Mouse (Mus musculus) limb, embryonic 15.5 days (tissue): ENCODE measurements around the gene Chek2. TPM values are rescaled to one million over a fixed set of nuclear protein-coding genes. Genes with fewer than 3 reads are reported as not detected.

ENCODE experiments used
- ATAC-seq: fragments of 200-750 bp; cut with Nextera tagmentation; 2 replicates; pipeline ENCODE4 v1.8.0; 2017; ENCODE audit warnings: low read depth, moderate TSS enrichment; ENCODE audit not compliant: insufficient number of reproducible peaks, low FRiP score, low TSS enrichment
- H3K27ac ChIP-seq: fragments of 300-500 bp; sonication (generic); 2 replicates; pipeline ENCODE4 v1.5.1; 2015; ENCODE audit warnings: moderate library complexity, mild to moderate bottlenecking, inconsistent platforms
- H3K27me3 ChIP-seq: fragments of 300-500 bp; sonication (generic); 2 replicates; pipeline ENCODE4 v1.6.1; 2015; ENCODE audit warnings: inconsistent platforms
- H3K36me3 ChIP-seq: fragments of 300-500 bp; sonication (generic); 2 replicates; pipeline ENCODE4 v1.6.1; 2015; ENCODE audit warnings: inconsistent platforms
- H3K4me1 ChIP-seq: fragments of 300-500 bp; sonication (generic); 2 replicates; pipeline ENCODE4 v1.6.1; 2015; ENCODE audit warnings: inconsistent platforms
- H3K4me2 ChIP-seq: fragments of 300-500 bp; sonication (generic); 2 replicates; pipeline ENCODE4 v1.6.1; 2015; ENCODE audit warnings: mild to moderate bottlenecking, inconsistent platforms
- H3K4me3 ChIP-seq: fragments of 300-500 bp; sonication (generic); 2 replicates; pipeline ENCODE4 v1.5.1; 2015; ENCODE audit warnings: mild to moderate bottlenecking, inconsistent platforms
- H3K9ac ChIP-seq: fragments of 300-500 bp; sonication (generic); 2 replicates; pipeline ENCODE4 v1.6.1; 2015; ENCODE audit warnings: inconsistent platforms
- H3K9me3 ChIP-seq: fragments of 300-500 bp; sonication (generic); 2 replicates; pipeline ENCODE4 v1.6.1; 2016; ENCODE audit warnings: inconsistent platforms
- WGBS: fragments of 180-500 bp; shearing (Covaris S2); methylation state at CpG from one replicate; pipeline ENCODE4 v1.1.7; 2015; 5-methylcytosine and 5-hydroxymethylcytosine counted together
- polyA plus RNA-seq: library from polyadenylated mRNA; unstranded; fragments of >200 nt; fragmentation: Nextera tagmentation; extraction: Ambion mirVana; gene quantifications from 2 replicates; pipeline ENCODE4 v1.2.1, GENCODE M21; 2015

The Chek2 gene
- polyA plus RNA-seq, 1 experiment from 2014 or later: 20.0 TPM

DNA sequence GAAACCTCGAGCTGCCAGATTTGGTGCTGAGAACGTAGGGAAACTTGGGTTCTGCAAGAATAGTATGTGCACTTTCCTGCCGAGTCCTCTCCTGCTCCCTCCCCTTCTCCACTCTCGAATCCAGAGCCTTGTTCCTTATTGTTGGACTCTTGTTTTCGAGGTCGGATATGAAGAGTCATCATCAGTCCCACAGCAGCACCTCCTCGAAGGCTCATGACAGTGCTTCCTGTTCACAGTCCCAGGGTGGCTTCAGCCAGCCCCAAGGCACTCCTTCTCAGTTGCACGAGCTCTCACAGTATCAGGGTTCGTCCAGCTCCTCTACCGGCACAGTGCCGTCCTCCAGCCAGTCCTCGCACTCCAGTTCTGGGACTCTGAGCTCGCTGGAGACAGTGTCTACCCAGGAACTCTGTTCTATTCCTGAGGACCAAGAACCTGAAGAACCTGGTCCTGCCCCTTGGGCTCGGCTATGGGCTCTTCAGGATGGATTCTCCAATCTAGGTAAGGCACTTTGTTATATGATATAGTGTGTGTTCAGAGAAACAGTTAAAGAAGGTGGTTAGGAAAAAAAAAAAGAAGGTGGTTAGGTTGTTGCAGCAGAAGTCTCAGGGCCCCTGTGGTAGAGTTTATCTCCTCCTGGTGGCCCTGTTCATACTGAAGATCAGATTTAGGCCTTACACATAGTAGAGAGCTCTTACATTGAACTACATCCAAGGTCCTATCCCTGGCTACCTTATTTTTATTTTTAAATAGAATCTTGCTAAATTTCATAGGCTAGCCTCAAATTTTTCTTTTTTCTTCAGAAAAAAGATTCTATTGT, 1.5 kb downstream of the Chek2 start:
- no peaks in the 10 kb centered on the region for H3K27me3 ChIP-seq
- no peak for ATAC-seq
- H3K9ac ChIP-seq: no peak overlapping the region
- 0 out of 2 replicates have a peak, but pooled peaks cover 8% of the 10 kb centered on the region for H3K36me3 ChIP-seq
- no peak overlapping the region for H3K4me2 ChIP-seq
- no peak overlapping the region for H3K4me3 ChIP-seq
- 92% methylated on average over 14 of the region's 14 CpGs for WGBS
- H3K27ac ChIP-seq: no peak overlapping the region
- peaks cover 12% of the 10 kb centered on the region for H3K4me1 ChIP-seq
- no peaks in the 10 kb centered on the region for H3K9me3 ChIP-seq

DNA sequence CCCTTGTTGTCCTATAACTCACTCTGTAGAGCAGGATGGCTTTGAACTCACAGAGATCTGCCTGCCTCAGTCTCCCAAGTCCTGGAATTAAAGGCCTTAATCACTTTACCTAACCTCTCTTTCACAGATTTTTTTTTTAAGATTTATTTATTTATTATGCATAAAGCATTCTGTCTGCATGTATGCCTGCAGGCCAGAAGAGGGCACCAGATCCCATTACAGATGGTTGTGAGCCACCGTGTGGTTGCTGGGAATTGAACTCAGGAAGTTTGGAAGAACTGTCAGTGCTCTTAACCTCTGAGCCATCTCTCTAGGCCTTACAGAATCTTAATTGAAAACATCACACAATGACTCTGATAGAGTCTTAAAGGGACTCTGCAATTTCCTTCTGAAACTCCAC, 13.2 kb downstream of the Chek2 start:
- no peak overlapping the region for H3K4me2 ChIP-seq
- H3K9ac ChIP-seq: no peak overlapping the region
- H3K27ac ChIP-seq: no peak overlapping the region
- no peaks in the 10 kb centered on the region for H3K9me3 ChIP-seq
- no peak for ATAC-seq
- H3K4me3 ChIP-seq: no peak overlapping the region
- H3K36me3 ChIP-seq: peaks cover 9% of the 10 kb centered on the region; the same call in 1 of the 2 replicates
- no peaks in the 10 kb centered on the region for H3K4me1 ChIP-seq
- 80% methylated on average over 1 of the region's 1 CpGs for WGBS
- H3K27me3 ChIP-seq: no peaks in the 10 kb centered on the region

DNA sequence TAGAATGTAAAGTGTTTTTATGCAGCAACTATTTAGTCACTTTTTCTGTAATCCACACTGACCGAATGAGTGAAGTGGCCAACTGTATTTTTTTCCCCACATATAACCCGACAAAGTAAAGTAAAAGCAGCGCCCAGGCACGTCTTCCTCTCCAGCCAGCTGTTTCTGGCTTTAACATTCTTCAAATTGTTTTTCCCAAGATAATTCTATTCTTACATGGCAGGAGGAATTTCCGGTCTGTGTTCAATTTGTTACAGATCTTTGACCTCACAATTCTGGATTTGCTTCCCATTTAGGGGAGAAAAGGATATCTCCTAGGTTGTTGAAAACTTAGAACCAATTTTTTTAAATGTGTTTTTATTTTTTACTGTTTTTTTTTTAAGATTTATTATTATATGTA, 17.3 kb downstream of the Chek2 start:
- no peaks in the 10 kb centered on the region for H3K9me3 ChIP-seq
- H3K4me3 ChIP-seq: no peak overlapping the region
- H3K4me1 ChIP-seq: 0 out of 2 replicates have a peak, but pooled peaks cover 3% of the 10 kb centered on the region
- ATAC-seq: no peak
- H3K27ac ChIP-seq: no peak overlapping the region
- H3K36me3 ChIP-seq: peaks cover 7% of the 10 kb centered on the region; the same call in 1 of the 2 replicates
- no peak overlapping the region for H3K9ac ChIP-seq
- H3K27me3 ChIP-seq: no peaks in the 10 kb centered on the region
- no peak overlapping the region for H3K4me2 ChIP-seq
- WGBS: 45% methylated on average over 5 of the region's 5 CpGs

DNA sequence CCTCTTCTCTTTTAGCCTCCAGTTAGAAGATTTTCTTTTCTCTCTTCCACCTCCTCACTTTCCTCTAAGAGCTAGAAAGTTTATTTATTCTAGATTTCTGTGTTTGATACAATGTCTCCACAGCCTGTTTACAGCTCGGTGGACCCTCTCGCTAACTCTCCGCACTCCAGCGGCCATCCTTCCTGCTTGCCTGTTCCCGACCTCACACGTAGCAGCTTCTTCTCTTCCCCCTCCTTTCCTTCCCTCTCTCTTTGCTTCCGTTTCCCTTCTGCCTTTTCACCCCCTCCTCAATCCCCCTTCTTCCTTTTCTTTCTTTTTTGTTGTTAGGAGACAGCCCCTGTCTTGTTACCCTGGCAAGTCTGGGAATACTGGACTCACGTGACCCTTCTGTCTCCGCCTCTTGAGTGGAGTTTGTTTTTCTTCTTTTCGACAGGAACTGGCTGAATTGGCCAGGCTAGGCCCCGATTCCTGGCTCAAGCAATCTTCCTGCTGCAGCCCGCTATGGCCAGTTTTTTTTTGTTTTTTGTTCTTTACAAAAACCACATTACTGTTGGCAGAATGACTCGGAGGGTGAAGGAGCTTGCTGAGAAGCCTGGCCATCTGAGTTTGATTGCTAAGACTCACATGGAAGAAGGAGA, 19.4 kb downstream of the Chek2 start:
- H3K27me3 ChIP-seq: no peaks in the 10 kb centered on the region
- H3K9ac ChIP-seq: no peak overlapping the region
- peaks cover 15% of the 10 kb centered on the region; the same call in 1 of the 2 replicates for H3K36me3 ChIP-seq
- peak overlapping the region; percentile 72 for H3K27ac ChIP-seq
- no peaks in the 10 kb centered on the region for H3K9me3 ChIP-seq
- H3K4me1 ChIP-seq: 0 out of 2 replicates have a peak, but pooled peaks cover 3% of the 10 kb centered on the region
- no peak overlapping the region for H3K4me2 ChIP-seq
- H3K4me3 ChIP-seq: 0 out of 2 replicates have a peak overlapping the region, but pooled peaks have one; percentile 2
- 56% methylated on average over 13 of the region's 13 CpGs for WGBS
- no peak for ATAC-seq

DNA sequence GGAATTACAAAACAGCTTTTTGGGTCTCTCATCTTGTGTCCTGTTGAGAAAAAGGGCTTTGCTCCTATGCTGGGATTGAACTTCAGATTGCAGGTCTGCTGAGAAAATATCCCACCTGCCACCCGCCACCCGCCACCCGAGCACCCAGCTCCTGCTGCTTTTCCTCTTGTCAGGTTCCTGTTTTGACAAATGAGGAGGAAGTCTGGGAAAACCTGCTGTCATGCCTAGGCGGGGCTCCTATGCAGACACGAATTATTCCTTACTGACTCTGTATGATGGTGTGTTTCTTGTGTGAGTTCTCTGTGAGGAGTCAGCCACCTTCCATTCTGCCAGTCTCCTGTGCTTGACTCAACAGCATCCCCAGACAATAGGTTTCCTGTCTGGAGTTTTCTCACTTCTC, 20.7 kb downstream of the Chek2 start:
- no peaks in the 10 kb centered on the region for H3K9me3 ChIP-seq
- no peak overlapping the region for H3K27ac ChIP-seq
- no peak for ATAC-seq
- 0 out of 2 replicates have a peak, but pooled peaks cover 3% of the 10 kb centered on the region for H3K4me1 ChIP-seq
- H3K36me3 ChIP-seq: peaks cover 15% of the 10 kb centered on the region; the same call in 1 of the 2 replicates
- no peak overlapping the region for H3K9ac ChIP-seq
- no peak overlapping the region for H3K4me2 ChIP-seq
- 81% methylated on average over 5 of the region's 5 CpGs for WGBS
- H3K27me3 ChIP-seq: no peaks in the 10 kb centered on the region
- H3K4me3 ChIP-seq: no peak overlapping the region

DNA sequence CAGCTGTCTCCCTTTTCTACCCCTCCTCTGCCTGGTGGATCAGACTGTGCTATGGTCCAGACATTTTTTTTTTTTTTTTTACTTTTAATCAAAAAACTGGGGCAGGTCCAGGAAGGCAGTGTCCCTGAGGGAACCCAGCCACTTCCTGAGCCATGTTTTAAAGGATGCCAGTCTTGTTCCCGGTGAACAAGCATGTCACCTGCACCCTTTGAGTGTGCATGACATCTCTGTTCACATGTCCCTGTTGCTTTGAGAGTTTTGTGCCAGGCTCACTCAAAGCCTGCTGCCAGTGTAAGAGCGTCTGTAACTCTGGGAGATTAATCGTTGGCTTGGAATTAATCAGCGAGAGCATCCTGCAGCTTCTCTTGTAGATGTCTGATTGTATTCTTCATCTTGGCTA, 28.7 kb downstream of the Chek2 start:
- Histone ChIP-seq H3K27ac (no peak overlapping the region), H3K9ac (no peak overlapping the region), H3K27me3 (no peaks in the 10 kb centered on the region), H3K4me3 (no peak overlapping the region), H3K4me2 (no peak overlapping the region), H3K4me1 (no peaks in the 10 kb centered on the region), H3K36me3 (peaks cover 7% of the 10 kb centered on the region; the same call in 1 of the 2 replicates), H3K9me3 (no peaks in the 10 kb centered on the region)
- no peak for ATAC-seq
- 78% methylated on average over 4 of the region's 4 CpGs for WGBS

DNA sequence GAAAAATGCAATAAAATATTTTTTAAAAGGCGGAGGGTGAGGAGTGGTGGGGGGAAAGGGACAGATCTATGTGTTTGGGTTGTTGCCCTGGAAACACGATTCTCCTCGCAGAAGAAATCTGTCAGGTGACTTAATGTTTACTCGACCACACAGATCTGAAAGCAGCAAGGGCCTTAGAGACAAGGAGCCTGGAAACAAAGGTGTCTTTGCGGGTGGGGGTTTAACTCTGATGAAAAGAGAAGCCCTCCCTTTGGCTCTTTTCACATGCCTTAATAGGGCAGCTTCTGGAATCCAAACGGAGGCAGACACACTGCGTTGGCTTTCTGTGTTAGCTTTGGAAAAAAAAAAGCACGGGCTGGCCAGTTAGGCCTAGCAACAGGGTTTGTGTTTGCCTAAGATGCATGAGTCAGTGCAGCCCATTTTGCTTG, 29.5 kb downstream of the Chek2 start:
- Histone ChIP-seq H3K4me3 (no peak overlapping the region), H3K27ac (no peak overlapping the region), H3K4me1 (no peaks in the 10 kb centered on the region), H3K9me3 (no peaks in the 10 kb centered on the region), H3K27me3 (no peaks in the 10 kb centered on the region), H3K9ac (no peak overlapping the region), H3K4me2 (no peak overlapping the region), H3K36me3 (0 out of 2 replicates have a peak, but pooled peaks cover 4% of the 10 kb centered on the region)
- WGBS: 64% methylated on average over 8 of the region's 8 CpGs
- ATAC-seq: no peak

DNA sequence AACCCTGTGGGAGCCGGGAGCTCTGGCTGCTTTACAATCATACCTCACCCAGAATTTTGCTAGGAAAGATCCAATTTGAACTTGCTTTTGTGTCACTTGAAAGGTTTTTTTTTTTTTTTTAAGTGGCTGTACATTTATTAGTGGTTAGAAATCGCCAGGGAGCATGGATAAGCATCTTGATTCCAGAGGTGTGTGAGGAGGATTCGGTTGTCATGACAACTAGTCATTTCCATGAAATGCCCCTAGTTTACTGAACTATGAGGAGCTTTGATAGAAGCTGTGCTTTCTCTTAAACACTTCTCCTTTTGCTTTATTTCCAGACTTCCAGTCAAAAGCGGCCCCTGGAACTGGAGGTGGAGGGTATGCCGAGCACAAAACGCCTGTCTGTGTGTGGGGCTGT, 33.4 kb downstream of the Chek2 start:
- Histone ChIP-seq H3K4me2 (no peak overlapping the region), H3K4me1 (peaks cover 9% of the 10 kb centered on the region), H3K27ac (no peak overlapping the region), H3K9me3 (no peaks in the 10 kb centered on the region), H3K36me3 (no peaks in the 10 kb centered on the region), H3K4me3 (no peak overlapping the region), H3K27me3 (no peaks in the 10 kb centered on the region), H3K9ac (no peak overlapping the region)
- WGBS: 84% methylated on average over 6 of the region's 6 CpGs
- no peak for ATAC-seq

DNA sequence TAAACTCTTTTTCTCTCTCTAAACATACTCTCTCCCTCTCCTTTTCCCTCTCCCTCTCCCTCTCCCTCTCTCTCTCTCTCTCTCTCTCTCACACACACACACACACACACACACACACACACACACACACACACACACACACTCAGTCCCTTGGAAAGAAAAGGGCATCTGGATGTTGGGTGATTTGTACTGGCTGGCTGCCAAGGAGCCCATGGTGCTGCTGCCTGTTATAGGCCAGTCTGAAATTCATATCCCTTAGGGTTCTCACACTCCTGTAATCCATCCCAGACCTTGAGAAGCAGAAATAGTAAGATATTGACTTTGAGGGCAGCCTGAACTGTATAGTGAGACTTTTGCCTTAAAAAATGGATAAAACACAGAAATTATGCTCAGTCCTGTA, 34.9 kb downstream of the Chek2 start:
- no peak overlapping the region for H3K4me2 ChIP-seq
- no peaks in the 10 kb centered on the region for H3K36me3 ChIP-seq
- peaks cover 13% of the 10 kb centered on the region for H3K4me1 ChIP-seq
- no peaks in the 10 kb centered on the region for H3K9me3 ChIP-seq
- H3K4me3 ChIP-seq: no peak overlapping the region
- no peak overlapping the region for H3K9ac ChIP-seq
- peak overlapping the region; percentile 43; the same call in 1 of the 2 replicates for H3K27ac ChIP-seq
- no peaks in the 10 kb centered on the region for H3K27me3 ChIP-seq
- ATAC-seq: no peak; the same call in 1 of the 2 replicates

DNA sequence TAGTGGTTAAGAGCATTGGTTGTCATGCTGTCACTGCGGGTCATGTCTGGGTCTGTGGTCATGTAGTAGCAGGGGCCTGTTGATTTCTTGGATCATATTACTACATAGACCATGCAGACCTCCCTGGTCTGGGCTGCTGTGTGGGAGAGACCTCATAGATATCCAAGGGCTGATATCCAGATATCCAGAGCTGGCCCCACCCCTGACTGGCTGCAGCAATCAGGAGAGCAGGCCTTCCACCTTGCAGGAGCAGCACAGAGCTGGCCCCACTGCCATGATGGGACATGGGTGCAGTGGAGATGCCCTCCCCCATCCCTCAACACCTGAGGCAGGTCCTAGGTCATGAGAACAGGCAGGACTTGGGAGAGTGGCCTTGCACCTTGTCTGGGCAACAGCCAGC, 35.5 kb downstream of the Chek2 start:
- Histone ChIP-seq H3K4me1 (peaks cover 16% of the 10 kb centered on the region), H3K9ac (no peak overlapping the region), H3K36me3 (no peaks in the 10 kb centered on the region), H3K9me3 (no peaks in the 10 kb centered on the region), H3K4me2 (no peak overlapping the region), H3K27me3 (no peaks in the 10 kb centered on the region), H3K4me3 (no peak overlapping the region), H3K27ac (0 out of 2 replicates have a peak overlapping the region, but pooled peaks have one; percentile 43)
- no peak for ATAC-seq
- WGBS: 72% methylated on average over 1 of the region's 1 CpGs

DNA sequence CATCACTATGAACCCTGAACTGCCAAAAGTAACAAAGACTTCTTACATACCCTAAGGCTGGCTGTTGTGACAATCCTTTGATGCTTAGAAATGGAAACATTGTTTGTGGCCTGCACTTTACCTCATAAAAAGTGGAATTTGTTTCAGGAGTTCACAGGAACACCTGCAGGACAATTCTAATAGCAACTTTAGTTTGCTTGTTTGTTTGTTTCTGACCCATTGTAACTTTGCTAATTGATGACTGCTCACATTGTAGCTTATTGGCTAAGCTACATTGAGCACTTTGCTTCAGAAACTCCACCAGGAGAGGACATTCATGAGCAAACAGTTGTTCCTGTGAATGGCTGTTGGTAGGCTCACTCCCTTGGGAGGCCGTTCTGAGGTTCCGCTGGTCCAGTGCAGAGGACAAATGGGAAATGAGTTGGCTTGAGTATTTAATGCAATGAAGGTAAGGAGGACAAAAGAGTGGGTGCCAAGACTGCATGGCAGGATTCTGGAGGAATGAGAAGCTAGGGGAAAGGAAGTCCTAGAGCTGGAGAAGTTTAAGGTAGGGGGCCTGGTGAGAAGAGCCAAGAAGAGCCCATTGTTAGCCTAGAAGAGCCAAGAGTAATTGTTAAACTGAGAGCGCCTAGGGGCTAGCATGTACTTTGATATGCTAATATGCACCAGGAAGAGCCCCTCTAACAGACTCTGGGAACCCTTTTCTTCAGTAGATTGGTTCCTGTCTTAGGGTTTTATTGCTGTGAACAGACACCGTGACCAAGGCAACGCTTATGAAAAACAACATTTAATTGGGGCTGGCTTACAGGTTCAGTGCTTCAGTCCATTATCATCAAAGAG, 38.1 kb downstream of the Chek2 start:
- H3K4me1 ChIP-seq: peaks cover 23% of the 10 kb centered on the region
- H3K9me3 ChIP-seq: no peaks in the 10 kb centered on the region
- no peak overlapping the region for H3K4me2 ChIP-seq
- no peak overlapping the region for H3K9ac ChIP-seq
- WGBS: 72% methylated on average over 5 of the region's 5 CpGs
- no peak overlapping the region for H3K27ac ChIP-seq
- no peak for ATAC-seq
- H3K36me3 ChIP-seq: no peaks in the 10 kb centered on the region
- no peak overlapping the region for H3K4me3 ChIP-seq
- H3K27me3 ChIP-seq: no peaks in the 10 kb centered on the region
